Mouse (Mus musculus) right cerebral cortex, postnatal 10 days (tissue): ENCODE data around the gene Golgb1.

Source experiments
- DNase-seq, 2 experiments: peaks; one replicate each; pipeline ENCODE4 v3.0.0; 2021; ENCODE audit warnings: low spot score in 2 of 2

Gene Golgb1

GRCm38 (mm10) chr16:36918505-36918904, 43.6 kb downstream of the Golgb1 start:
- DNase-seq = no peak

- DNase-seq = no peak
These were observed 45.5 kb downstream of the Golgb1 start for GRCm38 (mm10) chr16:36920410-36920809.

GRCm38 (mm10) chr16:36921067-36921613, 46.2 kb downstream of the Golgb1 start:
- DNase-seq = no peak

- DNase-seq = no peak
These were observed 47.0 kb downstream of the Golgb1 start for GRCm38 (mm10) chr16:36921980-36922379.

- DNase-seq = no peak
These were observed 49.4 kb downstream of the Golgb1 start for GRCm38 (mm10) chr16:36924312-36924711.

- DNase-seq = no peak
These were observed 50.4 kb downstream of the Golgb1 start for GRCm38 (mm10) chr16:36925351-36925750.

GRCm38 (mm10) chr16:36925797-36926196, 50.9 kb downstream of the Golgb1 start:
- no peak for DNase-seq

- no peak for DNase-seq
These were observed 51.8 kb downstream of the Golgb1 start for GRCm38 (mm10) chr16:36926514-36927447.

- no peak for DNase-seq
These were observed 52.7 kb downstream of the Golgb1 start for GRCm38 (mm10) chr16:36927495-36928105.

GRCm38 (mm10) chr16:36928106-36928500, 53.2 kb downstream of the Golgb1 start:
- DNase-seq = no peak

GRCm38 (mm10) chr16:36929216-36929615, 54.3 kb downstream of the Golgb1 start:
- DNase-seq = no peak

- no peak for DNase-seq
These were observed 55.5 kb downstream of the Golgb1 start for GRCm38 (mm10) chr16:36930231-36931136.

GRCm38 (mm10) chr16:36931381-36931780, 56.4 kb downstream of the Golgb1 start:
- no peak for DNase-seq

GRCm38 (mm10) chr16:36931976-36932375, 57.0 kb downstream of the Golgb1 start:
- no peak for DNase-seq

- DNase-seq = no peak
These were observed 57.6 kb downstream of the Golgb1 start for GRCm38 (mm10) chr16:36932546-36932945.

GRCm38 (mm10) chr16:36934131-36934840, 59.3 kb downstream of the Golgb1 start:
- no peak for DNase-seq

GRCm38 (mm10) chr16:36934841-36935620, 60.1 kb downstream of the Golgb1 start, which contains the start of gene Hcls1:
Gene Hcls1, plus strand, starts transcription at chr16:36934983.
- peak; percentile 36 to 38 for DNase-seq

- DNase-seq = no peak
These were observed 60.9 kb downstream of the Golgb1 start for GRCm38 (mm10) chr16:36935814-36936213.

GRCm38 (mm10) chr16:36941137-36941727, 66.3 kb downstream of the Golgb1 start:
- no peak for DNase-seq

- DNase-seq = no peak
These were observed 67.0 kb downstream of the Golgb1 start for GRCm38 (mm10) chr16:36941895-36942294.
